Mouse (Mus musculus): ENCODE data around the gene Sdccag8.

GRCm38 (mm10) chr1:176948861-176949260 lies 134.4 kb downstream of the Sdccag8 start:
- TF ChIP-seq CTCF (IDR thresholded peaks at IDR 0.05; ENCODE audit: extremely low read depth, insufficient read depth, insufficient read length, insufficient replicate concordance) (no peak), POLR2A (IDR thresholded peaks at IDR 0.05; ENCODE audit: low read depth, low read length) (no peak)
